Mouse (Mus musculus): ENCODE results near the gene Ces1g.

The Ces1g gene

DNA sequence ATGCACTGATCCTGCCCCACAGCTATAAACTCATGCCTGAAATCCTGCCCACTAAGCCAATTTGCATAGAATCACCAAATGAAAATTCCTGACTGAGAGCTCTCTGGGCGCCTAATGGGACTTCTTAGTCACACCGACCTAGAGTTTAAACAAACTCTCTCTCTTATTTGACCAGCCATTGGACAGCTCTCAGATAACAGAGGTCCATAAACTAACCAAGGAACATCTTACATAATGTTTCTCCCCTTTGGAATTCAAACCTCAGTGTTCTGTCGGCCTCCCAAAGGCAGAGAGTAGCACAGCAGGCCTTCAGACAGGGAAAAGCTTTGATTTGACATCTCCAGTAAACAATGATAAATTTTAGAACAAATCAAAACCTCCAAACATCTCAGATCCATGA, at the start of gene Ces1g:
Gene Ces1g (minus strand): TSS at position 102 of the 400 bp plus-strand sequence.
- DNase-seq (ENCODE audit: low read depth, low spot score) = no peak

DNA sequence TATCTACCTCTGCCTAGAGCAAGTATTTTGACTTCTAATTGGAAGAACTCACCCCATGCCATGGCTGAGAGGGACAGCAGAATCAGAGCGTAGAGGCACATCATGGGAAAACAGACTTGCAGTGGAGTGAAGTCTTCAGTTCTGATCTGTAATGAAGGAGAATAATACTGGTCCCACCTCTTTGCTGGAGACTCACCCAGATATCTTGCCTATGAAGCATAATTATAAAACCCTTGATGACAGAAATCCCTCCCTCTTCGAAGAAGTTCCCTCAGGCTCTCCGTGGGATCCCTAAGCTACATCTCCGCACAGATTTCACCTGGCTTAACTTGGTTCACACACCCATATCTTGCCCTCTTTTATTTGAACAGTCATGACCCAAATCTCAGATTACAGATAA, 42.5 kb upstream of the Ces1g start, which contains the start of gene Ces1h:
Gene Ces1h (minus strand): TSS at position 101 of the 400 bp plus-strand sequence.
- no peak for DNase-seq (ENCODE audit: low read depth, low spot score)

DNA sequence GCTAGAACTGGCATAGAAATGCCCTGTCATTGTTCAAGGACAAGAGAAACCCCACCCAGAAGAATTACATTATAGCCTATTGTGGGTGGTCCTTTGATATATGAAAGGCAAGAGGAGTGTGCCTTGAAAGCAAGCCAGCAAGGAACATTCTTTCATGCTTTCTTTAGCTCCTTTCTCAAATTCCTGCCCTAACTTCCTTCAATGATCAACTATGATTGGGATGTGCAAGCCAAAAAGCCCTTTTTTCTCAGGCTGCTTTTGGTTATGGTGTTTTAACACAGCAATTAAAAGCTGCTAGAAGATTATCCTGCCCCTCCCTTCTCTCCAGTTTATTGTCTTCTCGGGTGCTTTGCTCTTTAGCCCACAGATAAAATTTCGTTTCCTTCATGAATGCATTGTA, 32.4 kb upstream of the Ces1g start:
- no peak for DNase-seq (ENCODE audit: low read depth, low spot score)

- DNase-seq (ENCODE audit: low read depth, low spot score) = no peak
Measured at GRCm38 (mm10) chr8:93360113-93360512, 23.0 kb upstream of the Ces1g start.

DNA sequence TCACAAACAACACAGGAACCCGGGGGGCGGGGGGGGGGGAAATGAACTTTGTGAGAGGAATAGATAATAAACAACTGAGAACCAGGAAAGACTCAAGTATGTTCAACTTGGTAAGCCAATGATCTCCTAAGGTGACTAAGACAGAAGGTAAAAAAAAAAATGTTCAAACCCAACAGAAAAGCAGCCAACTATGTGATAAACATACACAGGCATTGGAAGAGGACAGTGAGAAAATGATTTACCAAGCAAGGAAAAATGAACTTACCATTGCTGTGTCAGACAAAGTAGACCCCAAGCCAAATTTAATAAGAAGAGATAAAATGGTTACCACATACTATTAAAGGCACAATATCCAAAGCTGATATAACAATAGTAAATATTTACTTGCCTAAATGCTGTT, 2.4 kb upstream of the Ces1g start:
- no peak for DNase-seq (ENCODE audit: low read depth, low spot score)

GRCm38 (mm10) chr8:93332703-93333102, 4.4 kb downstream of the Ces1g start:
- DNase-seq (ENCODE audit: low read depth, low spot score) = no peak

- DNase-seq (ENCODE audit: low read depth, low spot score) = no peak
Measured at GRCm38 (mm10) chr8:93331151-93331550, 6.0 kb downstream of the Ces1g start.

GRCm38 (mm10) chr8:93325123-93325522, 12.0 kb downstream of the Ces1g start:
- no peak for DNase-seq (ENCODE audit: low read depth, low spot score)

DNA sequence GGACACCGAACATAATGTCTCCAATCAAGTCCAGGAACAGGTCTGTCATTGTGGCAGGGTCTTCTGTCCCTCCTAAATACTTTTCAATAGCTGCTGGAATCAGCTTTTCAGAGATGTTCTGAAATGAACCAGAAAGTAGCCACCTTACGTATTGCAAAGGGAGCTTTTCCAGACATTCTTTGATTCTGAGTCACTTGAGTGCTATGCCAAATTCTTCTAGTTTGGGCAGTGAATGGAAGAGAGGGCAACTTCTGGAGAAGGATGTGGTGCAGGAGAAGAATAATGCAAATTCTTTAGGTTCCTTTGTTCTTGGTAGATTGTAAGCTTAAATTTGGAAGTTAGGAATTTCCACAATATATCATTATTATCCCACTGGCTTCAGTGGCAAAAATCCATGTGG, 20.1 kb downstream of the Ces1g start:
- DNase-seq (ENCODE audit: low read depth, low spot score) = no peak

- DNase-seq (ENCODE audit: low read depth, low spot score) = no peak
Measured at GRCm38 (mm10) chr8:93315557-93315956, 21.6 kb downstream of the Ces1g start.

GRCm38 (mm10) chr8:93283896-93284295, 53.2 kb downstream of the Ces1g start:
- DNase-seq (ENCODE audit: low read depth, low spot score) = no peak

GRCm38 (mm10) chr8:93282349-93282748, 54.8 kb downstream of the Ces1g start:
- no peak for DNase-seq (ENCODE audit: low read depth, low spot score)

- DNase-seq (ENCODE audit: low read depth, low spot score) = no peak
Measured at GRCm38 (mm10) chr8:93279556-93279955, 57.6 kb downstream of the Ces1g start, which contains the start of gene Ces1f. Gene Ces1f, minus strand, starts transcription at chr8:93279747.

DNA sequence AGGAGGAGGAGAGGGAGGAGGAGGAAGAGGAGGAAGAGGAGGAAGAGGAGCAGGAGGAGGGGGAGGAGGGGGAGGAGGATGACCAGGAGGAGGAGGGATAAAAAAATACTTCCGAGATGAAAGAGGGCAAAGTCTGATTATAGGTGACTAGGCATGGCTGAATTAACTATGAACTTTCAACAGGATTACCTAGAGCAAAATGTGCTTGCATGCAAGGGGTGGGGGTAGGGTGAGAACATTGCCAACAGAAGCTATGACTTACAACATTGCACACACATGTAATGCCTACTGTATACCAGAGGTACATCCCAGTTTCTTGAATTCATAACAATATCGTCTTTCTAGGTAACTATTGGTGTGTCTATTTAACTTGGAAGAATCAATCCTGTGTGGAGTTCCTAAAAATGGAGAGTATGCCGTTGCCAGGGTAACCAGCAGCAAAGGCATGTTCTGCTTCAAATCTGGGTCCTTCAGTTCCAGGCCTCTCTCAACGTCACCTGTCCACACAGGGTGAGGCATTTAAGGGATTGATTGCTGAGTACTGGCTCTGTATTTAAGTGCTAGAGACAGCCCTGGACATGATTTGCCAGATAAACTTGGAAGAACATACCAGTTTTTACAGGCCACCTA, 58.8 kb downstream of the Ces1g start:
- no peak for DNase-seq (ENCODE audit: low read depth, low spot score)

- no peak for DNase-seq (ENCODE audit: low read depth, low spot score)
Measured at GRCm38 (mm10) chr8:93274609-93275008, 62.5 kb downstream of the Ces1g start.

DNA sequence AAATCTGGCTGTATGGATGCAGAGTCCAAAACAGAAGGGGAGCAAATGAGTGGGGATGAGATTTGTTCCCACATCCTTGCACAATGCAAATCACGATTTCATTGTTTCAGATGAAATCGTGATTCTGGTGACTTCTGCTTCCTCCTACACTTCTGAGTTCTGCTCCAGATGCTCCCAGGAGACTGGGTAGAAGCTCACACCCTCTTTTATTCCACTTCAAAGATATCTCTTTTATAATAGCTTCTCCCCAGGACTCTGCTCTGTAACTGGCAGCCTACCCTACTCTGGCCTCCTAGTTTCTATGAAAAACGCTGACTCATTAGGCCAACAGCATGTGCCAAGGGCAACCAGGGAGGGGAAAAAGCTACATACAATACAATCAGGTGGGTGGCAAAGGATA, 63.8 kb downstream of the Ces1g start:
- DNase-seq (ENCODE audit: low read depth, low spot score) = no peak

DNA sequence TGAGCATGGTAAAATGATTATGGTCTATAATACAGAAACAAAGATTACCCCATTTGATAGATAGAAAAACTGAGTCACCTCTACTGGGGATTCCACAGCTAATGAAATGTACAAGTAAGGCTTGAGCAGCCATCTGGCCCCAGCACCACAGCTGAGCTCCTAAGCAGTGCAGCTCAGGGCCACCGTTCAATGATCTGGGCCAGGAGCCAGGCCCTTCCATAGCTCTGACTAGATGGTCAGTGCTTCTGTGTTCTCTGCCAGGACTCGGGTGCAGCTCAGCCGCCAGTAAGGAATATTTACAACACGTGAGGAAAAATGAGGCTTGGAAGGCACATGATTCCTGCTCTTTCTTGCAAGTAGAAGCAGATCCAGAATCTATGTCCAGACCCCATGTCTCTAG, 64.4 kb downstream of the Ces1g start:
- no peak for DNase-seq (ENCODE audit: low read depth, low spot score)

- DNase-seq (ENCODE audit: low read depth, low spot score) = no peak
Measured at GRCm38 (mm10) chr8:93261436-93261835, 75.7 kb downstream of the Ces1g start.

DNA sequence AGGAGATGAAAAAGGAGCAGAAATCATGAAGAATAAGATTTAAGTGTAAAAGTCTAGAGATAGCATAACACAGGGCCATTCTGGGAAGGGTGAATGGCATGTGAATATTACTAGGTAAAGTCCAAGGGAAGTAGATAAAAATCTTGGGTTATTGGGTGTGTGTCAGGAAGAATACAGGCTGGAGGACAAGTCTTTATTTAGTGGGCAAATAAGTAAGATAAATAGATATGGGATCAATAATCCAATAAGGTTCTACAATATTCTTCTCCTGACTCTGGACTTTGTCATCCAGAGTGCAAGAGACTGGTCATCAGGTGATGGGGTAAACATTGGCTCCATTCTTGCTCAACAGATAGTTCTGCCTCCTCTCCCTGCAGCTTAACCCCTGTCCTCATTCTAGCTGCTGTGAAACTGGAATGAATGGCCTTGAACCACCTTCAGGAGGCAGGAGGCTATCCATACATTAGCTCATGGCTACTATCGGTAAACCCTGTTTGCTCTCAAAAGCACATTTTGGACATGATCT, 84.6 kb downstream of the Ces1g start:
- no peak for DNase-seq (ENCODE audit: low read depth, low spot score)

All from brain, embryonic 18.5 days (tissue).